Comparison of ENCODE assay signal across 27 mouse cellular contexts in genomic region chr3:89875781-89876180, GRCm38 (mm10). TPM values are rescaled to one million over a fixed set of nuclear protein-coding genes. Genes with fewer than 3 reads are reported as not detected.
DNase-seq lines count a peak whose midpoint lies in the region; TF ChIP-seq lines count a peak whose summit lies in the region.
"Had no signal": no experiment of that assay in that cellular context is flagged by ENCODE, and none has a peak within 500 bp of the region (broad histone marks: within the 10 kb centered on the region; RNA-seq: fewer than 3 reads in every experiment).

No protein-coding gene starts in this region.

- peaks cover 9% of the 10 kb centered on the region; the same call in 1 of the 2 replicates for H3K4me1 ChIP-seq in spleen, adult 2 months (ENCODE audit: control insufficient read depth, insufficient read depth, insufficient read length)

- H3K27ac ChIP-seq in layer of hippocampus, adult 2 months = 0 out of 2 replicates have a peak overlapping the region, but pooled peaks have one; percentile 23
- H3K27ac ChIP-seq in spleen, adult 2 months (ENCODE audit: insufficient read depth, low read length) = peak overlapping the region; percentile 60
- H3K27ac ChIP-seq: forebrain, embryonic 10.5 days; gastrocnemius, adult 2 months; heart, embryonic 15.5 days; hindbrain, embryonic 10.5 days; hindbrain, embryonic 13.5 days had no signal

- WGBS in spleen, adult 2 months = 82% methylated on average over 8 of the region's 8 CpGs

- no peak for TF ChIP-seq POLR2A in spleen, adult 2 months (IDR thresholded peaks at IDR 0.05; ENCODE audit: low read depth, low read length)

- H3K27me3 ChIP-seq in spleen, adult 2 months (ENCODE audit: control insufficient read depth, insufficient read depth, low read length) = no peaks in the 10 kb centered on the region
- H3K27me3 ChIP-seq: CH12.LX; heart, embryonic 15.5 days; hindbrain, embryonic 13.5 days; Patski had no signal

- H3K4me3 ChIP-seq in layer of hippocampus, adult 2 months = no peak overlapping the region
- no peak overlapping the region for H3K4me3 ChIP-seq in spleen, adult 2 months (ENCODE audit: extremely low read depth, insufficient read depth, insufficient read length)
- H3K4me3 ChIP-seq: forebrain, embryonic 10.5 days; gastrocnemius, adult 2 months; heart, embryonic 12.5 days; heart, embryonic 15.5 days; hindbrain, embryonic 10.5 days; hindbrain, embryonic 13.5 days had no signal

- TF ChIP-seq CTCF in layer of hippocampus, adult 2 months (conservative IDR thresholded peaks at IDR 0.05) = no peak
- TF ChIP-seq CTCF in spleen, adult 2 months (IDR thresholded peaks at IDR 0.05; ENCODE audit: extremely low read depth, insufficient read depth, insufficient read length, insufficient replicate concordance) = no peak

- no peak for DNase-seq in layer of hippocampus, adult 2 months (ENCODE audit: low spot score in 2 of 2)
- no peak for DNase-seq in layer of hippocampus, adult 8-10 months (ENCODE audit: low spot score in 2 of 2)
- no peak for DNase-seq in spleen, adult 2 months (ENCODE audit: low read depth in 1 of 2, low spot score in 2 of 2)
- DNase-seq in spleen, postnatal 36 days (ENCODE audit: low spot score in 2 of 2) = no peak
- peak; percentile 77 for DNase-seq in induced T-regulatory cell, adult 2 months (ENCODE audit: low read depth)
- DNase-seq in naive thymus-derived CD4-positive, alpha-beta T cell, adult 2 months (ENCODE audit: low read depth) = peak; percentile 53
- no peak for DNase-seq in urinary bladder, postnatal 36 days (ENCODE audit: low spot score in 2 of 2)
- DNase-seq: adrenal gland, postnatal 10 days; adrenal gland, postnatal 36 days; cerebellum, adult 18-20 months; cerebellum, adult 9-10 months; cerebellum, postnatal 14 days; forebrain, postnatal 0 days; gastrocnemius, adult 2 months; gastrocnemius, postnatal 14 days; heart, adult 18-20 months; heart, postnatal 10 days; heart, postnatal 36 days had no signal

- peaks cover 7% of the 10 kb centered on the region; the same call in 1 of the 2 replicates for H3K36me3 ChIP-seq in spleen, adult 2 months (ENCODE audit: control insufficient read depth, insufficient read depth, low read length)
- H3K36me3 ChIP-seq: forebrain, embryonic 10.5 days; G1E; heart, embryonic 12.5 days; heart, embryonic 15.5 days; hindbrain, embryonic 10.5 days; hindbrain, embryonic 13.5 days had no signal

RNA-seq across cellular contexts. Expression of gene Il6ra, which starts 37.2 kb away (rescaled TPM):
- 1 to 10 TPM; 5.9 to 6.1 TPM for total RNA-seq in layer of hippocampus, adult 2 months (2021)
- 1 to 10 TPM; 6.6 to 9.4 (median 8.1) TPM for total RNA-seq in layer of hippocampus, adult 8-10 months (2022)
- 21.4 and 25.6 TPM in 2 replicates for polyA plus RNA-seq in spleen, adult 2 months (2012; rRNA removed)
- polyA plus RNA-seq: G1E had no signal

RNA-seq across cellular contexts. Expression of gene She, which starts 44.6 kb away (rescaled TPM):
- total RNA-seq in layer of hippocampus, adult 2 months (2021) = 1 to 10 TPM; 2.8 to 3.1 TPM
- 1 to 10 TPM; 2.9 to 5.3 (median 3.6) TPM for total RNA-seq in layer of hippocampus, adult 8-10 months (2022)
- 1.1 TPM in 2 replicates for polyA plus RNA-seq in spleen, adult 2 months (2012; rRNA removed)
- total RNA-seq: CH12.LX, G1E had no signal
- polyA plus RNA-seq: C2C12, G1E had no signal

Comparison
In these comparisons a context has a peak if more than half of its experiments do, and no peak if none do; other contexts are left out.
1. DNase-seq: peak in induced T-regulatory cell, adult 2 months (single experiment) and naive thymus-derived CD4-positive, alpha-beta T cell, adult 2 months (single experiment); none in layer of hippocampus, adult 2 months (0 of 2), layer of hippocampus, adult 8-10 months (0 of 2), spleen, adult 2 months (0 of 2), spleen, postnatal 36 days (0 of 2) and urinary bladder, postnatal 36 days (0 of 2).